Mouse (Mus musculus) cerebellum, adult 2 months (tissue): ENCODE data around the gene Smg6.

ENCODE experiments used
- CTCF ChIP-seq: fragments of 200-500 bp; IDR thresholded peaks from 2 replicates; pipeline ENCODE4 v1.5.1; 2011; ENCODE audit warnings: low read depth, mild to moderate bottlenecking, control low read depth, low read length, moderate library complexity, borderline replicate concordance; ENCODE audit not compliant: insufficient read depth
- POLR2A ChIP-seq: fragments of 200-500 bp; IDR thresholded peaks from 2 replicates; pipeline ENCODE4 v1.6.1; 2011; ENCODE audit warnings: low read length, control low read depth, borderline replicate concordance; ENCODE audit not compliant: insufficient read depth

GRCm38 (mm10) chr11:75194121-75194849, 268.7 kb downstream of the Smg6 start:
- TF ChIP-seq CTCF (no peak), POLR2A (no peak)
